Mouse (Mus musculus) large intestine, adult 2 months (tissue): ENCODE data around the gene Gm28035. TPM values are rescaled to one million over a fixed set of nuclear protein-coding genes. Genes with fewer than 3 reads are reported as not detected.

ENCODE experiments used
- DNase-seq: peaks from one replicate; pipeline ENCODE4 v3.0.0-alpha.2; 2012; ENCODE audit warnings: low read depth, low spot score
- WGBS: fragments of 180-500 bp; shearing (Covaris S2); methylation state at CpG from one replicate; pipeline ENCODE4 v1.1.7; 2018; 5-methylcytosine and 5-hydroxymethylcytosine counted together
- polyA plus RNA-seq: library from polyadenylated mRNA; depleted of rRNA; stranded (reverse); fragments of >200 nt; gene quantifications from 2 replicates; pipeline ENCODE4 v1.2.3, GENCODE M21; 2012

Gm28035 gene
- polyA plus RNA-seq, 1 experiment = 0.17 TPM

DNA sequence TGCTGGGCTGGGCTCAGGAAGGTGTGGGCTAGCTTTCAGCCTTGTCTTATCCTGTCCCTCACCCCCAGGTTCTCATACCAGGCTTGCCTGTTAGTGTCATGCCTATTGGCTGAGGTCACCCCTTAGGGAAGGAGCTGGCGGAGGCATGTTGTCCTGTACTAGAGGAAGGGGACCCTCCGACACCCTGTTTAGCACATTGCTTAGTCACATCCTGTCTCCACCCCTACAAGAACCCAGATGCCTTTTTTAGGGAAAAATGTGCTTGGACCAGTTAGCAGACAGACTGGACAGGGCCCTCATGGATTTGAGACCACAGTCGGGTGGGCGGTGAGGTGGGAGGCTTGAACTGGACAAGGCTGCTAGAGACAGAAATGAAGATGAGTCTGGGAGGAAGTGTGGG, 18.2 kb downstream of the Gm28035 start:
- DNase-seq = no peak
- WGBS = 74% methylated on average over 4 of the region's 4 CpGs

DNA sequence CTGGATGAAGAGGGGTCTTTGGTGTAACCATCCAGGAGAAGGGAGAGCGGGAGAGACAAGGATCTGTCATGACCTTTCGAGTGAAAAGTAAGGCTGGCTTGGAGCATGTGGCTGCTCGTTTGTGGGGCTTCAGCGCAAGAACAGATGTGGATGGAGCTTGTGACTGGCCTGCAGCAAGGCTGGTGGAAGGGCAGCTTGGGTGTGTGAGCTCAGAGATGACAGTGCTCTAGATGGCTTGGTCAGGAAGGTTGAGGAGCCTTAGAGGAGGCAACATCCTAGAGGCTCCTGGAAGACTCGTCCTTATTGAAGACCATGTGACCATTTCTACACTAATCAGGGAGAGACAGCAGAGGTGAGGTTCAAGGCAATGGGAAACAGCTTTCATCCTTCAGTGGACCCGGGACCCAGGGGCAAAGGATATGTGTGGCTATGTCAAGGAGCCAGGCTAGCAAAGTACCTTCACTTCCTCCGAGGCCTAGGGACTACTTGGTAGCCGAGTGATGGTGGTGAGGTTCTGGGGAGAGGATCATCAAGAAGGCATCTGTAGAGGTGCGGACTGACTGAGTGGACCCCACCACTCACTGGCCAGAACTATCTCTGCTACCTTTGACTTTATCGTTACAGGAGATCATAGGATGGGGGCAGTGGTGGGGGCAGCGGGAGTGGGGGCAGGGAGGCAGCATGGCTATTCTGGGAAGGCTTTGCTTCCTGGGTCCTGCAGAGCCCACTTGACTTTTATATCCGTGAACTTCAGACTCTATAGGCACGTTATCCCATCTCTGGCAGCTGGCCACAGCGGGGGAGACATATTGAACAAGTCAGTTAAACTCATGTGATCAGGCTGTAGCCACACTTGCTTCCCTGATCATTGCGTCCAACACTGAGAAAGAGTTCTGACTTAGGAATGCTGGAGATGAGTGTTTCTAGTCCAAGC, 19.0 kb downstream of the Gm28035 start:
- WGBS = 77% methylated on average over 15 of the region's 15 CpGs
- no peak for DNase-seq

GRCm38 (mm10) chr2:30261064-30261736, 20.8 kb downstream of the Gm28035 start:
- 84% methylated on average over 4 of the region's 4 CpGs for WGBS
- no peak for DNase-seq

DNA sequence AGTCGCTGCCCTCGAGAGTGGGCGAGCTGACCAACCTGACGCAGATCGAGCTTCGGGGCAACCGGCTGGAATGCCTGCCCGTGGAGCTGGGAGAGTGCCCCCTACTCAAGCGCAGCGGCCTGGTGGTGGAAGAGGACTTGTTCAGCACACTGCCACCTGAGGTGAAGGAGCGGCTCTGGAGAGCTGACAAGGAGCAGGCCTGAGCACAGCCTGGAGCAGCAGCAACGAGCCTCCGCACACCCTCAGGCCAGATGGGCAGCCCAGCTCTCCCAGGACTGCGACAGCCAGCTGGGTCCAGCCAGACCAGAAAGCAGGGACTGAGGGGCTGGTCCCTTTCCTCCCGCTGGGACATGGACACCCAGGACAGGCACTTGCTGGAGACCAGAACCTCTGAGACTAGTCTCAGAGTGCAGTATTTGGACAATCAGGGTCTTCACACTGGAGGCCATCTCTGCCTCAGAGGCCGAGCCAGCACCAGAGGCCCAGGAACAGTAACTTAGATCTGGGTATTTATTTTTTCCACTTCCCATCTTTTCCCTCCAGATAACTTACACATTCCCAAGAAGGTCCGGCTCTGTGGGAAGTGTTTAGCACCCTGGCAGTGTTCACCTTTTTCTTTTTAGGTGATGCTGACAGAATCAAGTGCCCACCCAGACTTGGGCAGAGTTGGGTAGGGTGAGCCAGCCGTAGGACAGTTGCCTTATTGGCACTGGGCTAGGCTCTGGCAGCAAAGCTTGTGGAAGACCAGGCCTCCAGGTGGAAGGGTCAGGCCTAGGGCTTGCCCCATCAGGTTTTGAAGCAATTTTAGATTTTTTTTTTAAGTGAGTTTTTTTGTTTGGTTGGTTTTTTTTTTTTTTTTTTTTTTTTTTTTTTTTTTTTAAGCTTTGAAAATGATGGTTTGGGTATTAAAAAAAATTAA, 21.8 kb downstream of the Gm28035 start:
- WGBS = 88% methylated on average over 18 of the region's 18 CpGs

GRCm38 (mm10) chr2:30262840-30263441, 22.6 kb downstream of the Gm28035 start:
- no peak for DNase-seq
- 37% methylated on average over 4 of the region's 4 CpGs for WGBS

More for the DNA sequence above, 21.8 kb downstream of the Gm28035 start:
- no peak for DNase-seq

DNA sequence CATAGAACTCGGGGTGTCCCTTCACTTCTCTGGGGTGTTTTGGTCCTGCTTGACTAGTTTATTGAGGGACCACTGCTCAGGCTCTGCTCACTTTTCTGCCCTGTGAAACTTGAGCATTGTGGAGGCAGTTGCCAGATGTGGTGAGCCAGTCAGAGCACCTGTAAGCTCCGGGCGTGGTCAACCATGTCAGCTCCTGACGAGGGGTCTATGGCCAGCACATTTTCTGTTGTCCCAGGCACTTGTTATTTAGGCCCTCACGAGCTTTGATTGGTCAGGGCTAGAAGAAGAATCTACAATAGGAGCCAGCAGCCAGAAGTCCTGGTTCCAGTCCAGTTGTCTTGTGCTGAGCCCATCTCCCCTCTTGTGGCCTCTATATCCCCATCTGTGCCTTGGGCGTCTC, 23.4 kb downstream of the Gm28035 start:
- WGBS = 83% methylated on average over 6 of the region's 6 CpGs
- DNase-seq = no peak

DNA sequence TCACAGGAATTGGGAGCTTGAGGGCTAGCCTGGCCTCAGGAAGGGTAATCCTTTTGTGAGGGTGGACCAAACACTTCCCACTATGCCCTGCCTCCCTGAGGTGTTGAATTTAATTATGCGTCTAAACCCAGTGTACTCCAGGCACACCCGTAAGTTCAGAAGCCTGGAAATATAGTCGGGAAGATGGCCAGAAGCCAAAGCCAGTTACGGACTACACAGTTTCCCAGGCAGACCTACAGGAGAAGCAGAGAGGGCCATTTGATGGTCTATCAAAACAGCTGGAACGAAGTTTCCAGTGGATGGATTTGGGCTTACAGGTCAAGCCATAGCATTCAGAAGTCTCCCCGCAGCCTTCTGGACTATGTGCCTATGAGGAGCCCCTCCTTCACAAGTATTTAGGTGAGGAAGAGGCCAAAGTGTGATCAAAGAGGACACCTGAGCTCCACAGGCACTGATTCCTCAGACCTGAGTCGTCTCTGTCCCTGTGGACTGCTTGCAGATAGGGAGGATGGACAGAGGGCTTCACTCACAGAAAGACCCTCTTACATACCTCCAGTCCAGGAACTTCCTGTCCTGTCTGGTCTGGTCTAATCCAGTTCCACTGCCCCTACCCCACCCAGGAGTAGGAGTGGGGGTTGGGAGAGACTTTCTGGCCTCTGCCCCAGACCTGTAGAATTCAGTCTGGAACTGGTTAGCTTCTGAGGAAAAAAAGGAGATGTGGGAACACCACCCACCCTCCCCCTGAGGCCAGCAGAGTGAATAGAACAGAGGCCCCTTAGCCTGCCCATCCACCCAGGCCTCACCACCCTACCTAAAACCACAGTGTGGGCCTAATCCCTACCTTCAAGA, 24.5 kb downstream of the Gm28035 start:
- DNase-seq = no peak
- WGBS = 32% methylated on average over 7 of the region's 7 CpGs

- no peak for DNase-seq
- WGBS = 71% methylated on average over 5 of the region's 5 CpGs
Measured at GRCm38 (mm10) chr2:30265767-30266253, 25.4 kb downstream of the Gm28035 start, which contains the start of gene Phyhd1. Gene Phyhd1 (plus strand): TSS chr2:30266203.

DNA sequence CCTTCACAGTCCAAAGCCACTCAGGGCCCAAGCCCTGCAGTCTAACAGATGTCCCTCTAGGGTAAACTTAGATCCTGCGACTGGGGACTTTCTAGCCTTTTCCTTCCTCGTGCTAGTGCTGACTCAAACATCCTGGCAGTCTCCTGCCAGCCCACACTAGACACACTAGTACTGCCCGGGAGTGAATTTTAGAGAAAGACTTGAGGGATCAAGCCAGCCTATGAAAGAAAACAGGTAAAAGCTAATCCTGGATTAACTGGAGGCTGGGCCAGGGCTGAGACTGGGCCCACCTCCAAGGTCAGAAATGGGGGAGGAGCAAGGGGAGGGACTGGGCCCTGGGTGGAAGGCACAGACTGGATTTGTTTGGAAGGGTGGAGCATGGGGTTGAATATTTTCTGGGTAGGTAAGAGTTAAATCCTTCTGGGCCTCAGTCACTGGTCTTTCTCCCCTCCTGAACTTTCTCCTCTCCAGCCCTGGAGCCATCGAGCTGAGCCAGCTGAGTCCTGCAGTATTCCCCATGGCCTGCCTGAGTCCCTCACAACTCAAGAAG, 26.1 kb downstream of the Gm28035 start:
- no peak for DNase-seq
- WGBS = 7% methylated on average over 4 of the region's 4 CpGs

DNA sequence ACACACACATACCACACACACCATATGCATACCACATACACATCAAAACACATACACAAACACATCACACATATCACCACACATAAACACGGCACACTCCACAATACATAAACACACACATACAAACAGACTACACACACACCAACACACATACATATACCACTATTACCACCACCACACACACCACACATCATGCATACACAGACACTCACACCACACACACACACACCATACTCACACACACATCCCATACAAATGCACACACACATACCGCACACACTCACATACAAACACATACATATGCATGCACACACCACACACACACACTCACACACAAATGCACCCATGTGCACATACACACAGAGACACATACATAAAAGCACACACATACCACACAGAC, 27.1 kb downstream of the Gm28035 start:
- 88% methylated on average over 2 of the region's 2 CpGs for WGBS
- DNase-seq = no peak

DNA sequence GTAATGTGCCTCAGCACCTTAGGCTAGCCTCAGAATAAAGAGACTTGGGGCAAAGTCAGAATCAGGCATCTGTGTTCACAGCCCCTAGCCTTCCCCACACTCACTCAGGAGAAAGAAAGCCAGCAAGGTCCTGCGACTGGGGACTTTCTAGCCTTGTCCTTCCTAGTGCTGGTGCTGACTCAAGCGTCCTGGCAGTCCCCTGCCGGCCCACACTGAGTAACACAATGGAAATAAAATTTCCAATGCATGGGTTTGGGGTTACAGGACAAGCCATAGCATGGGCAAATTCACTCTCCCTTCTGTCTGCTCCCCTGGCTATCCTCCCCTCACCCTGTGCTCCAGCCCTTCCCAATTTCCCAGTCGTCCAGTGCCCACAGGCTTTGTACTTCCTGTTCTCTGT, 28.0 kb downstream of the Gm28035 start:
- 74% methylated on average over 4 of the region's 4 CpGs for WGBS
- no peak for DNase-seq

- DNase-seq = no peak
- 81% methylated on average over 17 of the region's 17 CpGs for WGBS
Measured at GRCm38 (mm10) chr2:30269241-30269990, 29.0 kb downstream of the Gm28035 start.

- DNase-seq = no peak
- WGBS = 0% methylated on average over 1 of the region's 1 CpGs
Measured at GRCm38 (mm10) chr2:30270134-30270533, 29.8 kb downstream of the Gm28035 start.

GRCm38 (mm10) chr2:30280743-30281142, 40.4 kb downstream of the Gm28035 start, which contains the start of gene Gm28038:
Gene Gm28038 (plus strand): TSS chr2:30281043.
- 90% methylated on average over 11 of the region's 11 CpGs for WGBS

GRCm38 (mm10) chr2:30281651-30282050, 41.3 kb downstream of the Gm28035 start:
- 67% methylated on average over 3 of the region's 3 CpGs for WGBS
- no peak for DNase-seq

More at GRCm38 (mm10) chr2:30280743-30281142, 40.4 kb downstream of the Gm28035 start, which contains the start of gene Gm28038:
- DNase-seq = no peak

GRCm38 (mm10) chr2:30283193-30283592, 42.8 kb downstream of the Gm28035 start:
- 85% methylated on average over 2 of the region's 2 CpGs for WGBS
- DNase-seq = no peak

DNA sequence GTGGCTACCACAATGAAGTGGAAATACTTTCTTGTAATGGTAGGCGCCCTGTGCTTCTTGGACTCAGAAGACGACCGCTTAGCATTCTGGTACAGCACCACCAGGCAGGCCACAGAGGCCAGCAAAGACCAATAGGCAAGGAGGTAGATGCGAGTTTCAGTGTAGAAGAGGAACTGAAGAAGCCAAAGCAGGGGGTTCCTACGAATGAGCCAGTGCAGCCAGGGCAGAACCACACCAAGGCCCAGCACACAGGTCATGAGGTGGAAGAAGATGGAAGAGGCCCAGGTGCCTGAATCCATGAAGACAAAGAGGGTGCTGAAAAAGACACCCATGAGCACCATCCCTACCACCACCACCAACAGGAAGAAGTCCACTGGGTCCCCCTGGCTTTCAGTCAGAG, 44.6 kb downstream of the Gm28035 start:
- 90% methylated on average over 5 of the region's 5 CpGs for WGBS
- DNase-seq = no peak
